Mouse (Mus musculus): ENCODE results near the gene Strada. TPM values are rescaled to one million over a fixed set of nuclear protein-coding genes. Genes with fewer than 3 reads are reported as not detected.

Gene Strada
- total RNA-seq (2023) = 32.0 TPM

GRCm38 (mm10) chr11:106202123-106202465, at the start of gene Strada:
TSS of gene Strada (minus strand) at chr11:106202168.

DNA sequence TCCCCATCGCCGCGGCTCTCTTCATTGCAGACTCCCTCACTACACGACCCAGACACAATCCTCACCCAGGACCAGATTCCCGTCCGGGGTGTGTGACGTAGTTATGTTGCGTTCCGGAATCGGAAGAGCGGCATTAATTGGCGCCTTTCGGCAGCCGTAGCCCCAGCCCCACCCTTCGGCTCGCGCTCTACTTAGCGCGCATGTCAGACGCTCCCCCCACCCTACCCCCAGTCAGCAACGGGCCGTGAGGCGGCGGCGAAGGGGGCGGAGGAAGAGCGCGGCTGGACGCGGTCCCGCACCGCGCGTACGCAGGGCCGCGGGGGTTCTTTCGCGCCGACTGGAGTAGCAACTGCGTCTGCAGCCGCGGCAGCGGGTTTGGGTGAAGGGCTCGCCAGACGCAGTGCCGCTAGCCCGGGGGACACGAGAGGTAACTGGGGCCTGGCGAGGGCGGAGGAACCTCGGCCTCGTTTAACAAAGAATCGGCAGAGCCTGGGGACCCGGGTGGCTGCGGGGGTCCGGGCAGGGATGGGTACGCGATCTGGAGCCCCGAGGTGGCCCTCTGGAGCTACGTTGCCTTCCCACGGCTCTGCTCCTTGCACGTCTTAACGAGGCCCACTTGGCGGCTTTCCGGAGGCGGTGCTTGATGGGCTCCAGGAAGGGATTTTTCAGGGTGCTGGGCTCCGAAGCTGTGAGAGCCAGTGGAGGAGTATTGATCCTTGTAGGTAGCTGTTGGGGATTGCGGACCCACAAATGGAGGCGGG, 14.9 kb upstream of the Strada start, which contains the start of gene Ddx42:
TSS of gene Ddx42 (plus strand) at position 197 of the 761 bp plus-strand sequence.

DNA sequence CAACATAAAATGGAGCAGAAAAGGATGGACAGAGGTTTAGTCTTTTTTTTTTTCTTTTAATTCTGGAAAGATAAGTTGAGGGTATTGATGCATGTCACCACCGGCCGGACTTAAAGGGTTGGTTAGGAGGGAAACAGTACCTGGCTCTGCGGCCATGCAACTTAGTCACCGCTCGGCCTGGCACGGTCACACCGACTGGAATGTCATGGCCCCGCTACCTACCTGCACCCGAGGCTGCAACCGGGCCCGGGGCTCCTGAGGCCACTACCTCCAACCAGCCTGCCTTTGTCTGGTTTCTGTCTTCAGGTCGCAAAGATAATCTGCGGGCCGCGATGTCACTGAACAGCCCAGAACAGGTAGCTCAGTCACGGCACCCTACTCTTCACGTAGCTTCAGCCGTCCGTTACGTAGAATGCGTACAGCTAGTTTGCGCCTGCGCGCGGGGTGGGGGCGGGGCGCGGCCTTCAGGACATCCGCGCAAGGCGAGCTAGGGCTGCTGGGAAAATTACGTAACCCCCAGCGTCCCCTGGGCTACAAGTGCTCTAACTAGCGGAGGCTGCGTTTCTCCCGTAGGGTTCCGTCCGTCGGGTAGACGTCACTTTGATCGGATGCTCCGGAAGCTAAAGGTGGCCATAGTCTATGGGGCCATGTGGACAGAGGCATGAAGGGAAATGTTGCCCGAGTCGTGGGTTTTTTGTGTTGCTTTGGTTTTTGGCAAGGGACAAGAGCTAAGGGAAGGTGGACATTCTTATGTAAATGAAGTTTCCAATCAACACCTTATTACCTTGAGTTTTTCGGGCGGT, 14.2 kb upstream of the Strada start, which contains the start of gene Ccdc47:
TSS of gene Ccdc47 (minus strand) at position 418 of the 803 bp plus-strand sequence.

GRCm38 (mm10) chr11:106160841-106161721, 40.9 kb downstream of the Strada start, which contains the start of the genes Gm10840 and Limd2:
TSS of gene Gm10840 (plus strand) at chr11:106160850.
TSS of gene Limd2 (minus strand) at chr11:106160860.

Other genes starting within 250 kb of the Strada start
- not detected for gene Cyb561, start 248.8 kb downstream of the Strada start, total RNA-seq (2023)
- gene Ace, start 234.2 kb downstream of the Strada start, total RNA-seq (2023) = 0.77 TPM
- not detected for gene Ace3, start 207.5 kb downstream of the Strada start, total RNA-seq (2023)
- gene Kcnh6, start 194.0 kb downstream of the Strada start, total RNA-seq (2023) = 0.31 TPM
- 66.9 TPM for gene Dcaf7, start 165.3 kb downstream of the Strada start, total RNA-seq (2023)
- 10.0 TPM for gene Taco1, start 136.1 kb downstream of the Strada start, total RNA-seq (2023)
- gene Map3k3, start 117.6 kb downstream of the Strada start, total RNA-seq (2023) = 158 TPM
- 9.2 TPM for gene Gm10840, start 41.3 kb downstream of the Strada start, total RNA-seq (2023)
- 807 TPM for gene Limd2, start 41.3 kb downstream of the Strada start, total RNA-seq (2023)
- gene Ccdc47, start 14.2 kb upstream of the Strada start, total RNA-seq (2023) = 39.7 TPM
- 84.4 TPM for gene Ddx42, start 14.8 kb upstream of the Strada start, total RNA-seq (2023)
- 91.9 TPM for gene Ftsj3, start 53.9 kb upstream of the Strada start, total RNA-seq (2023)
- gene Psmc5, start 54.0 kb upstream of the Strada start, total RNA-seq (2023) = 46.1 TPM
- gene Smarcd2, start 70.8 kb upstream of the Strada start, total RNA-seq (2023) = 97.8 TPM
- gene Tcam1, start 74.5 kb upstream of the Strada start, total RNA-seq (2023) = not detected
- not detected for gene Gh, start 99.7 kb upstream of the Strada start, total RNA-seq (2023)
- 87.3 TPM for gene Cd79b, start 112.6 kb upstream of the Strada start, total RNA-seq (2023)
- gene Scn4a, start 151.1 kb upstream of the Strada start, total RNA-seq (2023) = 1.1 TPM
- gene Prr29, start 163.3 kb upstream of the Strada start, total RNA-seq (2023) = not detected
- gene Icam2, start 185.9 kb upstream of the Strada start, total RNA-seq (2023) = 74.2 TPM

Data from CD8-positive naive resting alpha-beta T cell, adult 57 days (primary cell).